Mouse (Mus musculus): ENCODE measurements at regions not wholly inside any gene's neighbourhood (a gene's known extent, or its start where the extent isn't known, plus 50 kb on each side); places are given as distances from the start of the nearest gene placed in this dataset.

DNA sequence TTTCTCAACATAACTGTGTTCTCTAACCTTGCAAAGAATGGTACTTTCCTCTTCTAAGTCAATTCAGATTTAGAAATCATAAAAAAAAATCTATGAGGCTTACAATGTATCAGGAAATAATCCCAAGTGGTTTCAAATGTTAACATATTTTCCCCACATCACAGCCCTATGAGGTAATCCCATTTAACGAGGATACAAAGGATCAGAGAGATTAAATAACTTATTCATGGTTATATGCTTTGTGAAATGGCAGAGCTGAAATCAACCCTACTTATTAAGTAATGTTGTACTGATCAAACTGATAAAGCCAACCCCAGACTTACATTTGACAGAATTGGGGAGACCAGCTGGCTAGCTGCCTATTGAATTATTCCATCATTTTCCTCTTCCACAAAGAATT lies 614.4 kb downstream of the Ntrk3 start:
- no peaks in the 10 kb centered on the region for H3K27me3 ChIP-seq (ENCODE audit: control insufficient read depth, insufficient read depth, low read length)
- no peaks in the 10 kb centered on the region for H3K4me1 ChIP-seq (ENCODE audit: control insufficient read depth, insufficient read depth, low read length)
- H3K9me3 ChIP-seq (ENCODE audit: control insufficient read depth, low read length) = no peaks in the 10 kb centered on the region
- DNase-seq (ENCODE audit: low spot score) = no peak
- no peak overlapping the region for H3K27ac ChIP-seq (ENCODE audit: low read depth, low read length)
- no peak overlapping the region for H3K4me2 ChIP-seq (ENCODE audit: low read depth)
- H3K4me3 ChIP-seq (ENCODE audit: low read depth, low read length) = no peak overlapping the region
- no peak overlapping the region for H3K9ac ChIP-seq (ENCODE audit: low read length)
- 92% methylated on average over 1 of the region's 1 CpGs for WGBS
- H3K36me3 ChIP-seq (ENCODE audit: control insufficient read depth, insufficient read depth, low read length) = no peaks in the 10 kb centered on the region
- no peak for ATAC-seq (ENCODE audit: insufficient read depth, low FRiP score, low TSS enrichment)

DNA sequence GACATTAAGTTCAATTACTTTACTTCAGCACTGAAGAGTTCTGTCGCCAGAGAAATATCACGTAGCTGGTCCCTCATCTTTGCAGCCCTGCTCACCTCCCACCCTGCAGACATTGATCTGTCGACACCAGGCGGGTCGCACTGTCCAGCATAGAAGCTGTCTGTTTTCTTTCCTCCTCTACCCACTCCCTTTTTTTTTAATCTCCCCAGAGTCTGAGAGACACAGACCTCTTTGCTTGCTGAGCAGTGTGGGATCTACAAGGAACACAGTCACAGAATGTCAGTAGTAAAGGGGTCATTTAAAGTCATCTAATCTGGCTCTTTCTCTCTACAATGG lies 616.7 kb downstream of the Ntrk3 start:
- WGBS = 54% methylated on average over 5 of the region's 5 CpGs

DNA sequence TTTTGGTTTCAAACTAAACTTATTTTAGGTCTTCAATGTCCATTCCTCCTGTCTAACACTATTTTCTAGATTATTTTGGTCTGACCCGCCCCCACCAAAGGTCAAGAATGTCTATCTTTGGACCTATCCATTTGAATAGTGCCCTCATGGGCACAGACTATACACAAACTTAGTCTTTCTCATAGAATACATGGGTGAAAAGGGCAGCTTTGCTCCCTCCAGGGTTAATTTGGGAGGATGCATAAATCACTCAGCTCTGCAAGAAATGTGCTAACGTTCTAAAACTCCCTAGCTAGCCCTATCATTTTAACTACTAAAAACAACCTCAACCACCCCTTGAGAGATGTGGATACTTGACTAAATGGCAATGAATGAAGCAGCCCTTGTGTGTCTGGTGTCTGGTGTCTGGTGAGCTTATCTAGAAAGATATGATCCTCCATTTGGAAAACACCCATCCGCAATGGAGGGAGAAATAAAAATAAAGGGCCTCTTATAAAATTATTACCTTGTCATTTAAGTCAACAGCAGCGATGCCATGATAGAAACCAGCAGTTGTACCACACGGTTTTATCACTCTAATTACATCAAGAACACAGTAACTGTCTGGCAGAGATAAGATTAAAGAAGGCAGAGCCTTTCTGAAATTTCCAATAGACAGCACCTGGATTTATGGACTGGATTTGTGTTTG lies 617.2 kb downstream of the Ntrk3 start:
- Histone ChIP-seq H3K4me1 (ENCODE audit: control insufficient read depth, insufficient read depth, low read length) (no peaks in the 10 kb centered on the region), H3K36me3 (ENCODE audit: control insufficient read depth, insufficient read depth, low read length) (no peaks in the 10 kb centered on the region), H3K9ac (ENCODE audit: low read length) (no peak overlapping the region), H3K4me2 (ENCODE audit: low read depth) (no peak overlapping the region), H3K4me3 (ENCODE audit: low read depth, low read length) (no peak overlapping the region), H3K9me3 (ENCODE audit: control insufficient read depth, low read length) (no peaks in the 10 kb centered on the region), H3K27ac (ENCODE audit: low read depth, low read length) (no peak overlapping the region), H3K27me3 (ENCODE audit: control insufficient read depth, insufficient read depth, low read length) (no peaks in the 10 kb centered on the region)
- no peak for DNase-seq (ENCODE audit: low spot score)
- ATAC-seq (ENCODE audit: insufficient read depth, low FRiP score, low TSS enrichment) = no peak
- 74% methylated on average over 5 of the region's 5 CpGs for WGBS

More for the DNA sequence above, 616.7 kb downstream of the Ntrk3 start:
- DNase-seq (ENCODE audit: low spot score) (no peak), ATAC-seq (ENCODE audit: insufficient read depth, low FRiP score, low TSS enrichment) (no peak)
- Histone ChIP-seq H3K4me1 (ENCODE audit: control insufficient read depth, insufficient read depth, low read length) (no peaks in the 10 kb centered on the region), H3K9ac (ENCODE audit: low read length) (no peak overlapping the region), H3K9me3 (ENCODE audit: control insufficient read depth, low read length) (no peaks in the 10 kb centered on the region), H3K4me3 (ENCODE audit: low read depth, low read length) (no peak overlapping the region), H3K27ac (ENCODE audit: low read depth, low read length) (no peak overlapping the region), H3K4me2 (ENCODE audit: low read depth) (no peak overlapping the region), H3K36me3 (ENCODE audit: control insufficient read depth, insufficient read depth, low read length) (no peaks in the 10 kb centered on the region), H3K27me3 (ENCODE audit: control insufficient read depth, insufficient read depth, low read length) (no peaks in the 10 kb centered on the region)

DNA sequence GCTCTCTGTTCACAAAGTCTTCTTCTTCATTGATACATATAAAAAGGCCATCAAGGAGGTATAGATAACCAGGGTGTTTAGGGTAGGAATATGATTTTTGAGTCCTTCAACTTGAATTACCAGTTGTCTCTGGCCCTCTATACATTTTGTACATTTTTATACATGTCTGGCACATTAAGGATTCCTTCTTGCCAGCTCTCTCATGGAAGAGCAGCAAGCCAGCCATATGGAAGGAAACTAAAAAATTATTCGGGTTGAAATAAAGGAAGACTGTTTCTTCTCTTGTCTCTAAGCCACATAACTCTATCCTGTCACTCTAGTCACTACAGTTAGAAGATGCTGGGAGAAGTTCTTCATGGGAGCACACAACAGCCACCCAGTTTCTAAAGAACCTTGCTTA lies 618.0 kb downstream of the Ntrk3 start:
- no peak for DNase-seq (ENCODE audit: low spot score)
- no peaks in the 10 kb centered on the region for H3K4me1 ChIP-seq (ENCODE audit: control insufficient read depth, insufficient read depth, low read length)
- WGBS = 91% methylated on average over 1 of the region's 1 CpGs

DNA sequence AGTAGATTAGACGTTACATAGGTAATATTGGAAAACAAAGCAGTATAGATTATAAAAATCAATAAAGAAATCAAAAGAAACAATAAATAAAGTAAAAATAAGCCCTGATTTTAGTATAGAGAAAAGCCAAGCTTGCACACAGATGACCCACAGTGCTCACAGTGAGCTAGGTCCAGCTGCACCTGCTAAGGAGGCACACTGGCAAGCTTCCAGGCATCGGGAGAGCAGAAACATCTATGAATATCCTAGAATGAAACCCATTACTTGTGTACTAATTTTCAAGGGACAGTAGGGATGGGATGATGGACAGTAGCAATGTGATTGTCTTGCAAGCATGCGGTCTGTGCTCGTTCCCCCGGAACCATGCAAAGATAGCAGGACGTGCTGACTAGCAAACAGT lies 626.5 kb downstream of the Ntrk3 start:
- ATAC-seq (ENCODE audit: insufficient read depth, low FRiP score, low TSS enrichment) = no peak
- H3K9me3 ChIP-seq (ENCODE audit: control insufficient read depth, low read length) = no peaks in the 10 kb centered on the region
- H3K4me2 ChIP-seq (ENCODE audit: low read depth) = no peak overlapping the region
- no peak overlapping the region for H3K4me3 ChIP-seq (ENCODE audit: low read depth, low read length)
- no peak overlapping the region for H3K27ac ChIP-seq (ENCODE audit: low read depth, low read length)
- no peaks in the 10 kb centered on the region for H3K36me3 ChIP-seq (ENCODE audit: control insufficient read depth, insufficient read depth, low read length)
- H3K27me3 ChIP-seq (ENCODE audit: control insufficient read depth, insufficient read depth, low read length) = no peaks in the 10 kb centered on the region
- H3K4me1 ChIP-seq (ENCODE audit: control insufficient read depth, insufficient read depth, low read length) = no peaks in the 10 kb centered on the region
- H3K9ac ChIP-seq (ENCODE audit: low read length) = no peak overlapping the region
- DNase-seq (ENCODE audit: low spot score) = no peak
- 94% methylated on average over 6 of the region's 6 CpGs for WGBS

More for the DNA sequence above, 618.0 kb downstream of the Ntrk3 start:
- no peak overlapping the region for H3K27ac ChIP-seq (ENCODE audit: low read depth, low read length)
- no peak overlapping the region for H3K4me3 ChIP-seq (ENCODE audit: low read depth, low read length)
- no peaks in the 10 kb centered on the region for H3K27me3 ChIP-seq (ENCODE audit: control insufficient read depth, insufficient read depth, low read length)
- ATAC-seq (ENCODE audit: insufficient read depth, low FRiP score, low TSS enrichment) = no peak
- no peaks in the 10 kb centered on the region for H3K9me3 ChIP-seq (ENCODE audit: control insufficient read depth, low read length)
- H3K9ac ChIP-seq (ENCODE audit: low read length) = no peak overlapping the region
- H3K4me2 ChIP-seq (ENCODE audit: low read depth) = no peak overlapping the region
- H3K36me3 ChIP-seq (ENCODE audit: control insufficient read depth, insufficient read depth, low read length) = no peaks in the 10 kb centered on the region

DNA sequence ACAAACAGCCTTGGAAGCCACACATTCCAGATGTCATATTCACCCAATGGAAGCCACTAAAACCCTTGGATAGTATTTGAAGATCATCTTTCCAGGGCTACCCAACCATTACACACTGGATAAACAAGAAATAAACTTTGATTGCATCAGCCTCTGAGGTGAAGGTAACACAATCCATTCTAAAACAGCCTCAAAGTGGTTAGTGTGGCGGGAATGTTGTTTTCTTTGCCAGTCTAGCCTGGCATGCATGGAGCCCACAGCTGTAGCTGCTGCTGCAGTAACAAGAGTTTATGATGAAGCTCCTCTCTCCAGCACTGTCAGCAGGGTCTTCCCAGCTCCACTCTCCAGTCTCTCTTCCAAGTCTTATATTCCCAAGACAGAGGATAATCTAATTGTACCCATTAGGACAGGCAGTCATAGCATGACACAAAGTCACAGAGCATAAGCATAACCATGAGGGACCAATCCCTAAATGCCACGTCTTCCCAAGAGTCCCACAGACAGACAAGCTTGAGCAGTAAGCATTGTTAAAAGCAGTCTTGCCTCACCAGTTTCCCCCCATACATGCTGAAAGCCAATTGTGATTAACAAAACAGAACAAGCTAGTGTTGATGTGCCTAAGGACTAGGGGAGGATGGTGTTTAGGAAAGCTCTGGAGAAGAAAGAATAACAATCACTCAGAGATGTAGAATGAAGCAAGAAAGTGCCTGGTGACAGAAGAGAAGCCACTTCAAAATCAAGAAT lies 634.1 kb downstream of the Ntrk3 start:
- no peaks in the 10 kb centered on the region for H3K9me3 ChIP-seq (ENCODE audit: control insufficient read depth, low read length)
- no peaks in the 10 kb centered on the region for H3K4me1 ChIP-seq (ENCODE audit: control insufficient read depth, insufficient read depth, low read length)
- DNase-seq (ENCODE audit: low spot score) (no peak), ATAC-seq (ENCODE audit: insufficient read depth, low FRiP score, low TSS enrichment) (no peak)
- H3K27ac ChIP-seq (ENCODE audit: low read depth, low read length) = no peak overlapping the region
- 77% methylated on average over 2 of the region's 2 CpGs for WGBS
- no peak overlapping the region for H3K4me3 ChIP-seq (ENCODE audit: low read depth, low read length)
- H3K36me3 ChIP-seq (ENCODE audit: control insufficient read depth, insufficient read depth, low read length) = no peaks in the 10 kb centered on the region
- no peak overlapping the region for H3K4me2 ChIP-seq (ENCODE audit: low read depth)
- H3K27me3 ChIP-seq (ENCODE audit: control insufficient read depth, insufficient read depth, low read length) = no peaks in the 10 kb centered on the region
- H3K9ac ChIP-seq (ENCODE audit: low read length) = no peak overlapping the region

DNA sequence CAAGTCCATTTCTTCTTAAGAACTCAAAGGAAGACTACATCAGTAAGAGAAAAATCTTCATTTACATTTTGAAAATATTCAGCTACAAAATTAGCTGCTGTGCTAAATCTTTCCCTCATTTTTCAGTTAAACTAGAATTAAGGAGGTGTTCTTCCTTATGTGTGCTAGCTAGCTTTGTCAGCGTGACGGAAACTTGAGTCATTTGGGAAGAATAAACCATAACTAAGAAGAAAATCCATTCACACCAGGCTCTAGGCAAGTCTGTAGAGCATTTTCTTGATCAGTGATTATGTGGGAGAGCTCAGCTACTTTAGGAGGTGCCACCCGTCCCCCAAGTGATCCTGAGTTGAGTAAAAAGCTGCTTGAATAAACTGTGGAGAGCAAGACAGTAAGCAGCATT lies 635.4 kb downstream of the Ntrk3 start:
- Histone ChIP-seq H3K4me3 (ENCODE audit: low read depth, low read length) (no peak overlapping the region), H3K27ac (ENCODE audit: low read depth, low read length) (no peak overlapping the region), H3K9ac (ENCODE audit: low read length) (no peak overlapping the region), H3K4me2 (ENCODE audit: low read depth) (no peak overlapping the region), H3K9me3 (ENCODE audit: control insufficient read depth, low read length) (no peaks in the 10 kb centered on the region), H3K36me3 (ENCODE audit: control insufficient read depth, insufficient read depth, low read length) (no peaks in the 10 kb centered on the region), H3K27me3 (ENCODE audit: control insufficient read depth, insufficient read depth, low read length) (no peaks in the 10 kb centered on the region), H3K4me1 (ENCODE audit: control insufficient read depth, insufficient read depth, low read length) (no peaks in the 10 kb centered on the region)
- no peak for DNase-seq (ENCODE audit: low spot score)
- no peak for ATAC-seq (ENCODE audit: insufficient read depth, low FRiP score, low TSS enrichment)
- WGBS = 94% methylated on average over 3 of the region's 3 CpGs

DNA sequence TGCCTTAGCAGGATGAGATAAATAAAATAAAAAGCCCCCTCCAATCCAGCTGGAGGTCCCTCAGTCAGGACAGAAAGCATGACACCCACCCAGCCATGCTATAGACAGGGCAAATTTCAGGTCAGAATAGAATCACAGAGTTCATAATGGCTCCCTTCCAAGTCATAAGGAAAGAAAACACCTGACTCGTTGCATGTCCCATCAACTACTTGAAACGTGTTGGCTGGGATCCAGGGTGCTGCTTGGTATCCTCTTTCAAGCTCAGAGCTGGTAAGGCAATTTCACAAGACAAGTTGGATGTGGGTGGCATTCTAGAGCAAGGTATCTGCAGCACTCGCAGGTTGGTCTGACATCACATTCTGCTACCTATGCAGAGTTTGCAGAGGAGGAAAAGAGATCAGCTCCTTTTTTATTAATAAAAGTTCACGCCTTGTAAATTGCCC lies 651.2 kb downstream of the Ntrk3 start:
- 67% methylated on average over 4 of the region's 4 CpGs for WGBS
- no peaks in the 10 kb centered on the region for H3K9me3 ChIP-seq (ENCODE audit: control insufficient read depth, low read length)
- DNase-seq (ENCODE audit: low spot score) (no peak), ATAC-seq (ENCODE audit: insufficient read depth, low FRiP score, low TSS enrichment) (no peak)
- no peak overlapping the region for H3K9ac ChIP-seq (ENCODE audit: low read length)
- H3K4me2 ChIP-seq (ENCODE audit: low read depth) = no peak overlapping the region
- no peaks in the 10 kb centered on the region for H3K4me1 ChIP-seq (ENCODE audit: control insufficient read depth, insufficient read depth, low read length)
- no peaks in the 10 kb centered on the region for H3K36me3 ChIP-seq (ENCODE audit: control insufficient read depth, insufficient read depth, low read length)
- H3K27ac ChIP-seq (ENCODE audit: low read depth, low read length) = no peak overlapping the region
- H3K27me3 ChIP-seq (ENCODE audit: control insufficient read depth, insufficient read depth, low read length) = no peaks in the 10 kb centered on the region
- H3K4me3 ChIP-seq (ENCODE audit: low read depth, low read length) = no peak overlapping the region

All from neural tube, embryonic 11.5 days (tissue).